Mouse (Mus musculus) lung, adult 2 months (tissue): ENCODE measurements around the gene Tlr5. TPM values are rescaled to one million over a fixed set of nuclear protein-coding genes. Genes with fewer than 3 reads are reported as not detected.

Experiments
- DNase-seq: peaks from one replicate; pipeline ENCODE4 v3.0.0; 2022
- H3K4me1 ChIP-seq: fragments of 200-500 bp; 2 replicates; pipeline ENCODE4 v1.6.1; 2011; ENCODE audit warnings: low read length; ENCODE audit not compliant: control insufficient read depth, insufficient read depth
- H3K4me3 ChIP-seq: fragments of 200-500 bp; replicated peaks from 2 replicates; pipeline ENCODE3; 2011; ENCODE audit warnings: low read depth, mild to moderate bottlenecking, control low read depth, low read length; ENCODE audit errors: extremely low read depth
- CTCF ChIP-seq: fragments of 200-500 bp; IDR thresholded peaks from 2 replicates; pipeline ENCODE4 v1.5.1; 2011; ENCODE audit warnings: mild to moderate bottlenecking, low read length, control low read depth; ENCODE audit not compliant: insufficient read depth
- POLR2A ChIP-seq: fragments of 200-500 bp; IDR thresholded peaks from 2 replicates; pipeline ENCODE4 v1.6.1; 2011; ENCODE audit warnings: low read depth, mild to moderate bottlenecking, control low read depth, low read length, borderline replicate concordance; ENCODE audit errors: extremely low read depth
- WGBS: fragments of 180-500 bp; shearing (Covaris S2); methylation state at CpG from one replicate; pipeline ENCODE4 v1.1.7; 2018; 5-methylcytosine and 5-hydroxymethylcytosine counted together
- polyA plus RNA-seq: library from polyadenylated mRNA; depleted of rRNA; stranded (reverse); fragments of >200 nt; gene quantifications from 2 replicates; pipeline ENCODE4 v1.2.3, GENCODE M21; 2012

Tlr5 gene
- polyA plus RNA-seq, 1 experiment = 7.4 TPM

- DNase-seq = no peak
- TF ChIP-seq POLR2A = no peak
- no peak for TF ChIP-seq CTCF
- 80% methylated on average over 6 of the region's 6 CpGs for WGBS
- Histone ChIP-seq H3K4me1 (no peaks in the 10 kb centered on the region), H3K4me3 (no peak overlapping the region)
These were observed 9.0 kb upstream of the Tlr5 start for GRCm38 (mm10) chr1:182945561-182945960.

GRCm38 (mm10) chr1:182951298-182951697 is 3.3 kb upstream of the Tlr5 start:
- peak; percentile 48 for DNase-seq
- TF ChIP-seq CTCF (no peak), POLR2A (no peak)
- H3K4me3 ChIP-seq = no peak overlapping the region
- H3K4me1 ChIP-seq = peaks cover 7% of the 10 kb centered on the region
- WGBS = 33% methylated on average over 9 of the region's 9 CpGs

- H3K4me1 ChIP-seq = peaks cover 11% of the 10 kb centered on the region
- peak; percentile 47 for DNase-seq
- WGBS = 56% methylated on average over 3 of the region's 3 CpGs
- TF ChIP-seq POLR2A (no peak), CTCF (no peak)
- no peak overlapping the region for H3K4me3 ChIP-seq
These were observed 1.4 kb upstream of the Tlr5 start for GRCm38 (mm10) chr1:182953165-182953564.

- H3K4me3 ChIP-seq = no peak overlapping the region
- TF ChIP-seq POLR2A (no peak), CTCF (no peak)
- peaks cover 11% of the 10 kb centered on the region for H3K4me1 ChIP-seq
- DNase-seq = no peak
- 33% methylated on average over 4 of the region's 4 CpGs for WGBS
These were observed 921 bp upstream of the Tlr5 start for GRCm38 (mm10) chr1:182953667-182954066.

- 11% methylated on average over 15 of the region's 15 CpGs for WGBS
- DNase-seq = no peak
These were observed 546 bp downstream of the Tlr5 start for GRCm38 (mm10) chr1:182955047-182955620.

GRCm38 (mm10) chr1:182956186-182956960 is 1.8 kb downstream of the Tlr5 start:
- peak; percentile 28 for DNase-seq
- 62% methylated on average over 12 of the region's 12 CpGs for WGBS
- TF ChIP-seq CTCF = no peak
- TF ChIP-seq POLR2A = no peak
- peaks cover 16% of the 10 kb centered on the region for H3K4me1 ChIP-seq
- no peak overlapping the region for H3K4me3 ChIP-seq

More at GRCm38 (mm10) chr1:182955047-182955620, 546 bp downstream of the Tlr5 start:
- peak overlapping the region; percentile 78 for H3K4me3 ChIP-seq
- TF ChIP-seq CTCF (no peak), POLR2A (no peak)
- H3K4me1 ChIP-seq = peaks cover 14% of the 10 kb centered on the region

GRCm38 (mm10) chr1:182957001-182957757 is 2.6 kb downstream of the Tlr5 start:
- Histone ChIP-seq H3K4me3 (no peak overlapping the region), H3K4me1 (peaks cover 16% of the 10 kb centered on the region)
- 88% methylated on average over 16 of the region's 16 CpGs for WGBS
- TF ChIP-seq POLR2A (no peak), CTCF (no peak)
- DNase-seq = no peak

GRCm38 (mm10) chr1:182957826-182958544 is 3.4 kb downstream of the Tlr5 start:
- TF ChIP-seq CTCF (no peak), POLR2A (no peak)
- Histone ChIP-seq H3K4me1 (peaks cover 16% of the 10 kb centered on the region), H3K4me3 (no peak overlapping the region)
- peak; percentile 15 for DNase-seq
- 76% methylated on average over 13 of the region's 13 CpGs for WGBS

- WGBS = 69% methylated on average over 3 of the region's 3 CpGs
- peaks cover 16% of the 10 kb centered on the region for H3K4me1 ChIP-seq
- no peak overlapping the region for H3K4me3 ChIP-seq
- DNase-seq = no peak
- TF ChIP-seq POLR2A = no peak
- no peak for TF ChIP-seq CTCF
These were observed 4.2 kb downstream of the Tlr5 start for GRCm38 (mm10) chr1:182958824-182959223.
